Mouse (Mus musculus) stomach, embryonic 15.5 days (tissue): ENCODE measurements around the gene Plxna3. TPM values are rescaled to one million over a fixed set of nuclear protein-coding genes. Genes with fewer than 3 reads are reported as not detected.

ENCODE experiments used
- ATAC-seq: fragments of 200-750 bp; cut with Nextera tagmentation; 2 replicates; pipeline ENCODE4 v1.8.0; 2017; ENCODE audit warnings: low read depth, moderate number of reproducible peaks, moderate TSS enrichment; ENCODE audit not compliant: insufficient read depth, low FRiP score
- H3K27ac ChIP-seq: fragments of 300-500 bp; sonication (generic); 2 replicates; pipeline ENCODE4 v1.5.1; 2015; ENCODE audit warnings: mild to moderate bottlenecking, inconsistent platforms
- H3K27me3 ChIP-seq: fragments of 300-500 bp; sonication (generic); replicated peaks from 2 replicates; pipeline ENCODE4 v1.6.1; 2015; ENCODE audit warnings: inconsistent platforms
- H3K36me3 ChIP-seq: fragments of 300-500 bp; sonication (generic); 2 replicates; pipeline ENCODE4 v1.6.1; 2015; ENCODE audit warnings: inconsistent platforms
- H3K4me1 ChIP-seq: fragments of 300-500 bp; sonication (generic); 2 replicates; pipeline ENCODE4 v1.6.1; 2015; ENCODE audit warnings: inconsistent platforms
- H3K4me2 ChIP-seq: fragments of 300-500 bp; sonication (generic); 2 replicates; pipeline ENCODE4 v1.6.1; 2015; ENCODE audit warnings: mild to moderate bottlenecking, inconsistent platforms
- H3K4me3 ChIP-seq: fragments of 300-500 bp; sonication (generic); replicated peaks from 2 replicates; pipeline ENCODE4 v1.5.1; 2015; ENCODE audit warnings: inconsistent platforms
- H3K9ac ChIP-seq: fragments of 300-500 bp; sonication (generic); 2 replicates; pipeline ENCODE4 v1.6.1; 2015; ENCODE audit warnings: inconsistent platforms
- H3K9me3 ChIP-seq: fragments of 300-500 bp; sonication (generic); 2 replicates; pipeline ENCODE4 v1.6.1; 2016; ENCODE audit warnings: inconsistent platforms
- WGBS: fragments of 180-500 bp; shearing (Covaris S2); methylation state at CpG from one replicate; pipeline ENCODE4 v1.1.7; 2015; 5-methylcytosine and 5-hydroxymethylcytosine counted together
- microRNA-seq: library from miRNA; unstranded; fragments of <30 nt; microRNA quantifications from one replicate; pipeline ENCODE4, GENCODE M21; 2016
- polyA plus RNA-seq: library from polyadenylated mRNA; unstranded; fragments of >200 nt; fragmentation: Nextera tagmentation; extraction: Ambion mirVana; gene quantifications from 2 replicates; pipeline ENCODE4 v1.2.1, GENCODE M21; 2015

The Plxna3 gene
- polyA plus RNA-seq, 1 experiment from 2014 or later: 12.4 TPM

GRCm38 (mm10) chrX:74384451-74384850 lies 55.6 kb downstream of the Plxna3 start:
- Histone ChIP-seq H3K36me3 (no peaks in the 10 kb centered on the region; the same call in 1 of the 2 replicates), H3K27me3 (no peaks in the 10 kb centered on the region), H3K9ac (no peak overlapping the region), H3K9me3 (no peaks in the 10 kb centered on the region), H3K4me1 (no peaks in the 10 kb centered on the region), H3K27ac (no peak overlapping the region), H3K4me3 (no peak overlapping the region), H3K4me2 (no peak overlapping the region)
- WGBS: 79% methylated on average over 2 of the region's 2 CpGs
- no peak; the same call in 1 of the 2 replicates for ATAC-seq

- H3K9ac ChIP-seq: no peak overlapping the region
- H3K4me3 ChIP-seq: no peak overlapping the region
- H3K27me3 ChIP-seq: no peaks in the 10 kb centered on the region
- H3K36me3 ChIP-seq: no peaks in the 10 kb centered on the region; the same call in 1 of the 2 replicates
- no peak for ATAC-seq
- H3K4me1 ChIP-seq: no peaks in the 10 kb centered on the region
- H3K9me3 ChIP-seq: no peaks in the 10 kb centered on the region
- H3K4me2 ChIP-seq: no peak overlapping the region
- no peak overlapping the region for H3K27ac ChIP-seq
Measured at GRCm38 (mm10) chrX:74388153-74388552, 59.3 kb downstream of the Plxna3 start.

- WGBS: 21% methylated on average over 30 of the region's 30 CpGs
- Histone ChIP-seq H3K4me2 (peak within 1 kb of the TSS; percentile 57), H3K9ac (peak within 1 kb of the TSS; percentile 35), H3K36me3 (no peaks in the 10 kb centered on the region), H3K27me3 (no peaks in the 10 kb centered on the region), H3K9me3 (no peaks in the 10 kb centered on the region), H3K27ac (peak within 1 kb of the TSS; percentile 90), H3K4me3 (peak within 1 kb of the TSS; percentile 51), H3K4me1 (no peaks in the 10 kb centered on the region)
- ATAC-seq: peak; percentile 100
Measured at GRCm38 (mm10) chrX:74392535-74393443, 63.9 kb downstream of the Plxna3 start, which contains the start of the genes Fam3a and Ikbkg. Fam3a (minus strand) TSS chrX:74393272. Ikbkg (plus strand) TSS chrX:74393290.

Small RNA genes lying within 50 kb of the gene (microRNA-seq; reads per million reads assigned to microRNA genes)
- gene Mir7092: not detected

Other genes with a start within 250 kb of the Plxna3 start
- not detected in 2 replicates for gene Opn1mw, start 201.6 kb upstream of the Plxna3 start, polyA plus RNA-seq
- 12.3 and 12.4 TPM in 2 replicates for gene Mecp2, start 193.7 kb upstream of the Plxna3 start, polyA plus RNA-seq
- not detected in 2 replicates for gene Tex28, start 161.2 kb upstream of the Plxna3 start, polyA plus RNA-seq
- gene Tktl1, start 151.8 kb upstream of the Plxna3 start, polyA plus RNA-seq: not detected in 2 replicates
- gene Flna, start 79.2 kb upstream of the Plxna3 start, polyA plus RNA-seq: 346 and 386 TPM in 2 replicates
- gene Emd, start 74.4 kb upstream of the Plxna3 start, polyA plus RNA-seq: 22.0 and 25.5 TPM in 2 replicates
- 643 and 895 TPM in 2 replicates for gene Rpl10, start 58.3 kb upstream of the Plxna3 start, polyA plus RNA-seq
- 79.5 and 86.1 TPM in 2 replicates for gene Taz, start 47.2 kb upstream of the Plxna3 start, polyA plus RNA-seq
- gene Dnase1l1, start 46.7 kb upstream of the Plxna3 start, polyA plus RNA-seq: 15.7 and 17.5 TPM in 2 replicates
- gene Atp6ap1, start 32.0 kb upstream of the Plxna3 start, polyA plus RNA-seq: 130 and 132 TPM in 2 replicates
- 190 and 196 TPM in 2 replicates for gene Gdi1, start 24.1 kb upstream of the Plxna3 start, polyA plus RNA-seq
- 58.1 and 63.1 TPM in 2 replicates for gene Fam50a, start 16.0 kb upstream of the Plxna3 start, polyA plus RNA-seq
- gene Lage3, start 24.6 kb downstream of the Plxna3 start, polyA plus RNA-seq: 95.8 and 107 TPM in 2 replicates
- 63.3 and 67.0 TPM in 2 replicates for gene Ubl4a, start 44.2 kb downstream of the Plxna3 start, polyA plus RNA-seq
- 17.8 and 17.9 TPM in 2 replicates for gene Slc10a3, start 44.3 kb downstream of the Plxna3 start, polyA plus RNA-seq
- gene Fam3a, start 64.2 kb downstream of the Plxna3 start, polyA plus RNA-seq: 36.0 and 36.1 TPM in 2 replicates
- gene Ikbkg, start 64.2 kb downstream of the Plxna3 start, polyA plus RNA-seq: 19.9 and 20.1 TPM in 2 replicates
- gene G6pdx, start 100.1 kb downstream of the Plxna3 start, polyA plus RNA-seq: 71.1 and 76.5 TPM in 2 replicates
- gene Gm6880, start 152.3 kb downstream of the Plxna3 start, polyA plus RNA-seq: not detected in 2 replicates
- gene Olfr1326-ps1, start 245.8 kb downstream of the Plxna3 start, polyA plus RNA-seq: not detected in 2 replicates